Mouse (Mus musculus) small intestine, adult 2 months (tissue): Measurements from ENCODE around the gene Tsc1.

ENCODE experiments used
- CTCF ChIP-seq: fragments of 200-500 bp; IDR thresholded peaks from 2 replicates; pipeline ENCODE4 v1.5.1; 2012; ENCODE audit warnings: low read depth, mild to moderate bottlenecking, control low read depth, inconsistent platforms, low read length, moderate library complexity, mixed read lengths; ENCODE audit not compliant: insufficient replicate concordance, insufficient read length; ENCODE audit errors: extremely low read depth
- POLR2A ChIP-seq: fragments of 200-500 bp; IDR thresholded peaks from 2 replicates; pipeline ENCODE4 v1.6.1; 2012; ENCODE audit warnings: low read depth, mild to moderate bottlenecking, control low read depth, inconsistent platforms, low read length, moderate library complexity

DNA sequence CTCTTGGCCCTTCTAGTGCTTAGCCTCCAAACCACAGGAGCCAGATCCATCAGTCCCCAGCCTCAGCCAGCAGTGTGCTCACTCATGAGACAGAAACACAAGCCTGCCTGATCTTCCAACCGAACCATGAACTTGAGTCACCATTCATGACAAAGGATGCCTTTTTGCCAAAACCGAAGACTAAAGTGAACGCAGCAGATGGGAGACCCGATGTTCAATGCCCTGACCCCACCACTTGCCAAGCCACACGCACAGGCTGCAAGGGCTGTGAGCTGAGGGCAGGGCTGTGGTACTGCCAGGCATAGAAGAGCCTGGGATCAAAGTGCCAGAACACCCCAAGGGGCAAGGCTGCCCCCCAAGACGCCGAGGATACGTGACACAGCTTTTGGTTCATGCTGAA is 72.0 kb downstream of the Tsc1 start:
- TF ChIP-seq CTCF = no peak
- TF ChIP-seq POLR2A = no peak
